Mouse (Mus musculus) telencephalon, adult 2 months (tissue): ENCODE measurements around the gene Gm4763.
"Not testable (repeated sequence)": the region's sequence is repeated elsewhere in the genome, so short reads cannot be mapped to it uniquely, and the experiment has no call there.

ENCODE experiments used
- DNase-seq: peaks from one replicate; pipeline ENCODE4 v3.0.0-alpha.2; 2011; ENCODE audit warnings: low read depth, low spot score

Gene Gm4763

GRCm38 (mm10) chr7:24726808-24727207 lies at the start of gene Gm4763:
Gm4763 (minus strand) TSS chr7:24726908.
- DNase-seq = not testable (repeated sequence)

GRCm38 (mm10) chr7:24776145-24776544 lies 49.4 kb upstream of the Gm4763 start:
- DNase-seq = no peak

- DNase-seq = no peak
These were observed 47.3 kb upstream of the Gm4763 start for GRCm38 (mm10) chr7:24773942-24774535.

GRCm38 (mm10) chr7:24771361-24771760 lies 44.7 kb upstream of the Gm4763 start:
- DNase-seq = no peak

GRCm38 (mm10) chr7:24762574-24762973 lies 35.9 kb upstream of the Gm4763 start:
- no peak for DNase-seq

GRCm38 (mm10) chr7:24761161-24761560 lies 34.5 kb upstream of the Gm4763 start:
- DNase-seq = no peak

GRCm38 (mm10) chr7:24760211-24760610 lies 33.5 kb upstream of the Gm4763 start, which contains the start of gene Cd177:
Cd177 (minus strand) TSS chr7:24760311.
- DNase-seq = no peak

GRCm38 (mm10) chr7:24758520-24758919 lies 31.8 kb upstream of the Gm4763 start:
- DNase-seq = no peak

- DNase-seq = no peak
These were observed 26.8 kb upstream of the Gm4763 start for GRCm38 (mm10) chr7:24753476-24753875.

- no peak for DNase-seq
These were observed 24.9 kb upstream of the Gm4763 start for GRCm38 (mm10) chr7:24751610-24752009.

GRCm38 (mm10) chr7:24750695-24751094 lies 24.0 kb upstream of the Gm4763 start:
- no peak for DNase-seq

- DNase-seq = no peak
These were observed 9.4 kb upstream of the Gm4763 start for GRCm38 (mm10) chr7:24735970-24736670.

GRCm38 (mm10) chr7:24715039-24715438 lies 11.7 kb downstream of the Gm4763 start:
- DNase-seq = no peak

GRCm38 (mm10) chr7:24708832-24709292 lies 17.8 kb downstream of the Gm4763 start, which contains the start of gene BC049730:
BC049730 (plus strand) TSS chr7:24709242.
- DNase-seq = no peak

- not testable (repeated sequence) for DNase-seq
These were observed 23.9 kb downstream of the Gm4763 start for GRCm38 (mm10) chr7:24702841-24703240.

GRCm38 (mm10) chr7:24697891-24698290 lies 28.8 kb downstream of the Gm4763 start:
- DNase-seq = not testable (repeated sequence)

GRCm38 (mm10) chr7:24692693-24693092 lies 34.0 kb downstream of the Gm4763 start:
- not testable (repeated sequence) for DNase-seq

GRCm38 (mm10) chr7:24687519-24687918 lies 39.2 kb downstream of the Gm4763 start:
- DNase-seq = not testable (repeated sequence)

- not testable (repeated sequence) for DNase-seq
These were observed 42.6 kb downstream of the Gm4763 start for GRCm38 (mm10) chr7:24684121-24684520.

- no peak for DNase-seq
These were observed 50.1 kb downstream of the Gm4763 start, which contains the start of gene Tex101 for GRCm38 (mm10) chr7:24676575-24676974. Tex101 (minus strand) TSS chr7:24676675.

- no peak for DNase-seq
These were observed 54.7 kb downstream of the Gm4763 start for GRCm38 (mm10) chr7:24671944-24672439.
